Mouse (Mus musculus) liver, adult 2 months (tissue): ENCODE data around the gene Slc35f6. TPM values are rescaled to one million over a fixed set of nuclear protein-coding genes. Genes with fewer than 3 reads are reported as not detected.

ENCODE experiments used
- DNase-seq: peaks from one replicate; pipeline ENCODE4 v3.0.0-alpha.2; 2011; ENCODE audit warnings: low read depth, low spot score; ENCODE audit errors: extremely low read depth
- H3K27ac ChIP-seq: fragments of 200-500 bp; replicated peaks from 2 replicates; pipeline ENCODE4 v1.5.1; 2012; ENCODE audit warnings: low read depth, mild to moderate bottlenecking, control low read depth, inconsistent platforms, low read length; ENCODE audit not compliant: insufficient read depth
- H3K27me3 ChIP-seq: fragments of 200-500 bp; 2 replicates; pipeline ENCODE4 v1.6.1; 2012; ENCODE audit warnings: mild to moderate bottlenecking, moderate library complexity, low read length, inconsistent platforms; ENCODE audit not compliant: control insufficient read depth, insufficient read depth
- H3K36me3 ChIP-seq: fragments of 200-500 bp; 2 replicates; pipeline ENCODE4 v1.6.1; 2012; ENCODE audit warnings: low read length, inconsistent platforms; ENCODE audit not compliant: control insufficient read depth, insufficient read depth
- H3K4me1 ChIP-seq: fragments of 200-500 bp; 2 replicates; pipeline ENCODE4 v1.6.1; 2011; ENCODE audit warnings: low read length; ENCODE audit not compliant: control insufficient read depth, insufficient read depth
- H3K4me3 ChIP-seq: fragments of 200-500 bp; 2 replicates; pipeline ENCODE4 v1.5.1; 2011; ENCODE audit warnings: low read depth, mild to moderate bottlenecking, control low read depth, low read length, moderate library complexity; ENCODE audit not compliant: insufficient read depth
- H3K79me2 ChIP-seq: fragments of 200-500 bp; 2 replicates; pipeline ENCODE4 v1.6.1; 2012; ENCODE audit warnings: inconsistent platforms, mild to moderate bottlenecking, low read length, moderate library complexity; ENCODE audit not compliant: control insufficient read depth, insufficient read depth
- H3K9ac ChIP-seq: fragments of 200-500 bp; 2 replicates; pipeline ENCODE4 v1.6.1; 2012; ENCODE audit warnings: low read depth, mild to moderate bottlenecking, control low read depth, inconsistent platforms, low read length
- CTCF ChIP-seq: fragments of 200-500 bp; IDR thresholded peaks from 2 replicates; pipeline ENCODE4 v1.5.1; 2011; ENCODE audit warnings: low read depth, low read length, control low read depth
- POLR2A ChIP-seq: fragments of 200-500 bp; IDR thresholded peaks from 2 replicates; pipeline ENCODE4 v1.6.1; 2011; ENCODE audit warnings: low read length, control low read depth; ENCODE audit not compliant: insufficient read depth; ENCODE audit errors: extremely low read depth
- WGBS: fragments of 180-500 bp; shearing (Covaris S2); methylation state at CpG from one replicate; pipeline ENCODE4 v1.1.7; 2018; 5-methylcytosine and 5-hydroxymethylcytosine counted together
- polyA plus RNA-seq: library from polyadenylated mRNA; depleted of rRNA; stranded (reverse); fragments of >200 nt; gene quantifications from 2 replicates; pipeline ENCODE4 v1.2.3, GENCODE M21; 2012
- total RNA-seq: library from RNA; depleted of rRNA; stranded (reverse); fragments of >200 nt; gene quantifications from 2 replicates; pipeline ENCODE4 v1.2.3, GENCODE M21; 2014

Slc35f6 gene
- total and polyA plus RNA-seq, 2 experiments: 16.2 to 55.4 TPM

- 85% methylated on average over 16 of the region's 16 CpGs for WGBS
- Histone ChIP-seq H3K27ac (no peak overlapping the region), H3K9ac (no peak overlapping the region), H3K4me1 (peaks cover 1% of the 10 kb centered on the region; the same call in 1 of the 2 replicates), H3K4me3 (no peak overlapping the region), H3K36me3 (no peaks in the 10 kb centered on the region), H3K79me2 (no peaks in the 10 kb centered on the region), H3K27me3 (no peaks in the 10 kb centered on the region)
- no peak for TF ChIP-seq POLR2A
- TF ChIP-seq CTCF: no peak
- no peak for DNase-seq
Measured at GRCm38 (mm10) chr5:30606424-30607073, 41.2 kb upstream of the Slc35f6 start.

GRCm38 (mm10) chr5:30609094-30609493 lies 38.6 kb upstream of the Slc35f6 start:
- WGBS: 98% methylated on average over 7 of the region's 7 CpGs
- Histone ChIP-seq H3K36me3 (no peaks in the 10 kb centered on the region), H3K4me3 (no peak overlapping the region), H3K79me2 (no peaks in the 10 kb centered on the region), H3K27me3 (no peaks in the 10 kb centered on the region), H3K9ac (no peak overlapping the region), H3K4me1 (peaks cover 1% of the 10 kb centered on the region; the same call in 1 of the 2 replicates), H3K27ac (no peak overlapping the region)
- DNase-seq: no peak
- TF ChIP-seq POLR2A (no peak), CTCF (no peak)

GRCm38 (mm10) chr5:30609918-30610645 lies 37.7 kb upstream of the Slc35f6 start:
- no peaks in the 10 kb centered on the region for H3K27me3 ChIP-seq
- H3K79me2 ChIP-seq: no peaks in the 10 kb centered on the region
- WGBS: 59% methylated on average over 8 of the region's 8 CpGs
- no peak overlapping the region for H3K27ac ChIP-seq
- TF ChIP-seq CTCF (no peak), POLR2A (no peak)
- H3K9ac ChIP-seq: no peak overlapping the region
- H3K36me3 ChIP-seq: no peaks in the 10 kb centered on the region
- no peak overlapping the region for H3K4me3 ChIP-seq
- H3K4me1 ChIP-seq: peaks cover 6% of the 10 kb centered on the region
- peak; percentile 78 for DNase-seq

GRCm38 (mm10) chr5:30611091-30611490 lies 36.6 kb upstream of the Slc35f6 start:
- no peak overlapping the region for H3K27ac ChIP-seq
- H3K36me3 ChIP-seq: no peaks in the 10 kb centered on the region
- no peak overlapping the region for H3K4me3 ChIP-seq
- DNase-seq: no peak
- TF ChIP-seq POLR2A (no peak), CTCF (no peak)
- H3K27me3 ChIP-seq: no peaks in the 10 kb centered on the region
- no peak overlapping the region for H3K9ac ChIP-seq
- peaks cover 11% of the 10 kb centered on the region for H3K4me1 ChIP-seq
- 72% methylated on average over 1 of the region's 1 CpGs for WGBS
- H3K79me2 ChIP-seq: no peaks in the 10 kb centered on the region

GRCm38 (mm10) chr5:30611689-30612088 lies 36.0 kb upstream of the Slc35f6 start:
- no peak overlapping the region for H3K27ac ChIP-seq
- peaks cover 15% of the 10 kb centered on the region for H3K4me1 ChIP-seq
- no peaks in the 10 kb centered on the region for H3K27me3 ChIP-seq
- no peak for DNase-seq
- H3K36me3 ChIP-seq: no peaks in the 10 kb centered on the region
- TF ChIP-seq CTCF (no peak), POLR2A (no peak)
- no peaks in the 10 kb centered on the region for H3K79me2 ChIP-seq
- 69% methylated on average over 3 of the region's 3 CpGs for WGBS
- H3K9ac ChIP-seq: no peak overlapping the region
- no peak overlapping the region for H3K4me3 ChIP-seq

- H3K27me3 ChIP-seq: no peaks in the 10 kb centered on the region
- TF ChIP-seq CTCF (no peak), POLR2A (no peak)
- no peak overlapping the region for H3K9ac ChIP-seq
Measured at GRCm38 (mm10) chr5:30612575-30612974, 35.2 kb upstream of the Slc35f6 start.

More at GRCm38 (mm10) chr5:30612575-30612974, 35.2 kb upstream of the Slc35f6 start:
- DNase-seq: no peak
- no peaks in the 10 kb centered on the region for H3K79me2 ChIP-seq
- no peak overlapping the region for H3K27ac ChIP-seq
- H3K4me1 ChIP-seq: peaks cover 18% of the 10 kb centered on the region
- WGBS: 97% methylated on average over 4 of the region's 4 CpGs
- H3K36me3 ChIP-seq: no peaks in the 10 kb centered on the region
- no peak overlapping the region for H3K4me3 ChIP-seq
